Mouse (Mus musculus) stomach, embryonic 16.5 days (tissue): ENCODE results near the gene Frmd4a. TPM values are rescaled to one million over a fixed set of nuclear protein-coding genes. Genes with fewer than 3 reads are reported as not detected.

ENCODE experiments used
- ATAC-seq: fragments of 200-750 bp; cut with Nextera tagmentation; 2 replicates; pipeline ENCODE4 v1.8.0; 2017; ENCODE audit warnings: moderate number of reproducible peaks, moderate TSS enrichment; ENCODE audit not compliant: insufficient read depth, low FRiP score
- H3K27ac ChIP-seq: fragments of 300-500 bp; sonication (generic); 2 replicates; pipeline ENCODE4 v1.5.1; 2014; ENCODE audit warnings: low read length
- H3K27me3 ChIP-seq: fragments of 300-500 bp; sonication (generic); 2 replicates; pipeline ENCODE4 v1.6.1; 2014; ENCODE audit warnings: low read length, control low read depth, mixed read lengths; ENCODE audit not compliant: control insufficient read depth, insufficient read depth
- H3K36me3 ChIP-seq: fragments of 300-500 bp; sonication (generic); 2 replicates; pipeline ENCODE4 v1.6.1; 2014; ENCODE audit warnings: low read length; ENCODE audit not compliant: control insufficient read depth, insufficient read depth
- H3K4me1 ChIP-seq: fragments of 300-500 bp; sonication (generic); 2 replicates; pipeline ENCODE4 v1.6.1; 2014; ENCODE audit warnings: low read length, control low read depth, mixed read lengths; ENCODE audit not compliant: control insufficient read depth, insufficient read depth
- H3K4me2 ChIP-seq: fragments of 300-500 bp; sonication (generic); 2 replicates; pipeline ENCODE4 v1.6.1; 2014; ENCODE audit warnings: low read depth, low read length, mixed read lengths
- H3K4me3 ChIP-seq: fragments of 300-500 bp; sonication (generic); replicated peaks from 2 replicates; pipeline ENCODE4 v1.5.1; 2014; ENCODE audit warnings: mild to moderate bottlenecking, low read length
- H3K9ac ChIP-seq: fragments of 300-500 bp; sonication (generic); 2 replicates; pipeline ENCODE4 v1.6.1; 2014; ENCODE audit warnings: low read length
- H3K9me3 ChIP-seq: fragments of 300-500 bp; sonication (generic); replicated peaks from 2 replicates; pipeline ENCODE4 v1.6.1; 2016; ENCODE audit warnings: low read length, control low read depth; ENCODE audit not compliant: control insufficient read depth
- WGBS: fragments of 180-500 bp; shearing (Covaris S2); extraction: QIAGEN DNeasy Blood & Tissue Kit; methylation state at CpG from one replicate; pipeline ENCODE4 v1.1.7; 2014; 5-methylcytosine and 5-hydroxymethylcytosine counted together
- polyA plus RNA-seq: library from polyadenylated mRNA; unstranded; fragments of >200 nt; fragmentation: Nextera tagmentation; extraction: Ambion mirVana; gene quantifications from 2 replicates; pipeline ENCODE4 v1.2.1, GENCODE M21; 2015

Frmd4a gene
- polyA plus RNA-seq, 1 experiment from 2014 or later = 19.6 TPM

DNA sequence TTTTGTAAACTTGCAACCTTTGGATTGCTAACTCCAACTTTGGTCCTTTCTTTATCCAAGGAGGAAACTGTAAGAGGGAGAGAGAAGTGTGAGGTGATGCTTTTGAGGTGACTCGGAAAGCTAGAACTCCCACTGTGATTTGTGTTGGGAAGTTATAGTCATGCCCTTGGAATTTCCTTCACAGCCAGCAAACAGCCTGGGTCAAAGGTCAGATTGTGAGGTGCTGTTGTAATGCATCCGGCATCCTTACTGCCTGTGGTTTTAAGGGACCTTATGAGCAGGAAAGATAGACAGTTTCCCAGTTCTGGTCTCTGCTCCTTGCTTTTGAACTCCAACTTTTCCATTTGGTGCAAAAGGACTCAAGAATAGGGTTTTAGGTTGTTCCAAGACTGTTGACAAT, 404.2 kb downstream of the Frmd4a start:
- no peak; the same call in 1 of the 2 replicates for ATAC-seq
- H3K27me3 ChIP-seq = no peaks in the 10 kb centered on the region
- H3K27ac ChIP-seq = no peak overlapping the region
- H3K4me2 ChIP-seq = no peak overlapping the region
- H3K9ac ChIP-seq = no peak overlapping the region
- H3K4me1 ChIP-seq = no peaks in the 10 kb centered on the region
- WGBS = 44% methylated on average over 2 of the region's 2 CpGs
- no peaks in the 10 kb centered on the region for H3K36me3 ChIP-seq
- H3K9me3 ChIP-seq = no peaks in the 10 kb centered on the region
- H3K4me3 ChIP-seq = no peak overlapping the region

DNA sequence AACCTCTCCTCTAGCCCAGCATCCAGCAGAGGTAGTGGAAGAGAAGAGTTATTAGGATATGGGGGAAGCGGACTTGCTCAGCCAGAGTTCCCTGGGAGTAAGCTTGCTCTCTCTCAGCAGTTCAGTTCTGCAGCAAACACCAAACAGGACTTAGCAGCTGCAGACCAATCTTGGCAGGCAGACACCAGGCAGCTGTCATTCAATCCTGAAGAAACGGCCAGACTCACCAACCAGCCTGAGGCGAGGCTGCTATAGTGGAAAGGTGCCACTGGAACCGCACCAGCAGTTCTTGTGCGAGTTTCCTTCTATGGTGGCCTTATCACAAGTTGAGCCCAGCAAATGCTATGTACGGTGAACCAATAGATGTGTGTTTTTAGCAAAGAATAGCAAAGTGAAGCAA, 406.4 kb downstream of the Frmd4a start:
- H3K4me1 ChIP-seq = no peaks in the 10 kb centered on the region
- no peak for ATAC-seq
- no peaks in the 10 kb centered on the region for H3K27me3 ChIP-seq
- H3K36me3 ChIP-seq = no peaks in the 10 kb centered on the region
- no peak overlapping the region for H3K9ac ChIP-seq
- no peaks in the 10 kb centered on the region for H3K9me3 ChIP-seq
- no peak overlapping the region for H3K27ac ChIP-seq
- no peak overlapping the region for H3K4me2 ChIP-seq
- 65% methylated on average over 6 of the region's 6 CpGs for WGBS
- no peak overlapping the region for H3K4me3 ChIP-seq

DNA sequence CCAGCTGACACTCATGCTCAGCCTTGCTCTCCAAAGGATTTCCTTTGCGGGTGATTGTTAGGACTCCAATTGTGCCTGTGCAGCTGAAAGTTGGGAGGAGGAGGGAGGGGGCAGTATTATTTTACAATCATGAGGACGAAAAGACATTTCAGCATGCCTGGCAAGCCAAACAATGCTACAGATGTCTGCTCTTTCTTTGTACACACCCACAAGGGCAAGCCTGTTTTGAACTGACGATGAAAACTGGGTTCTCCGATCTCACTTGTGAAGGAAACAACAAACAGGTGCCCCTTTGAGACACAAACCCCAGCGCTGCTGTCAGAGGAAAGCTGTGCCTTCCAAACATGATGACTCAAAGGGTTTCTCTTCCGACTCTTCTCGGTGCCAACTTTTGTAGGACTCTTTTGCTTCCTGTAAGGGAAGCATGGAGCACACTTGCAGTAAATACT, 410.9 kb downstream of the Frmd4a start:
- no peaks in the 10 kb centered on the region for H3K4me1 ChIP-seq
- no peaks in the 10 kb centered on the region for H3K27me3 ChIP-seq
- H3K9me3 ChIP-seq = no peaks in the 10 kb centered on the region
- H3K4me3 ChIP-seq = no peak overlapping the region
- no peak overlapping the region for H3K9ac ChIP-seq
- WGBS = 70% methylated on average over 7 of the region's 7 CpGs
- ATAC-seq = no peak
- no peak overlapping the region for H3K27ac ChIP-seq
- H3K4me2 ChIP-seq = no peak overlapping the region
- H3K36me3 ChIP-seq = no peaks in the 10 kb centered on the region

DNA sequence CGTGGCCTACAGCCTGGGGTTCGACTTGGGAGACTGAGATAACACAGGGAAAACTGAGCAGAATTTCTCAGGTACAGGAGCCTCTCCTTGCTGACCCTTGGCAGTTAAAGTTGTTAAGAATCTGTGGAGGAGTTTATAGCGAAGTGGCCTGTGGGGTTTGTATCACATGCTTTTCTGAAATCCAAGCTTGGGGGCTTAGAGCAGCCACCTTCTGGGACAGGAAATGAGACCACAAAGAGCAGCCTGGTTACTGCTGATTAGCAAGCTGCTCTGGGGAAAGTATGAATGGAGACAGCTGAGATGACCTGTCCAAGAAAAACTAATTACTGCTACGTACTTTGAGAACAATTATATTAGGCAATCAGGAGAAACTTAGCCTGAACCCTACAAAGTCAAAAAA, 415.6 kb downstream of the Frmd4a start:
- WGBS = 72% methylated on average over 4 of the region's 4 CpGs
- no peaks in the 10 kb centered on the region for H3K27me3 ChIP-seq
- H3K27ac ChIP-seq = no peak overlapping the region

DNA sequence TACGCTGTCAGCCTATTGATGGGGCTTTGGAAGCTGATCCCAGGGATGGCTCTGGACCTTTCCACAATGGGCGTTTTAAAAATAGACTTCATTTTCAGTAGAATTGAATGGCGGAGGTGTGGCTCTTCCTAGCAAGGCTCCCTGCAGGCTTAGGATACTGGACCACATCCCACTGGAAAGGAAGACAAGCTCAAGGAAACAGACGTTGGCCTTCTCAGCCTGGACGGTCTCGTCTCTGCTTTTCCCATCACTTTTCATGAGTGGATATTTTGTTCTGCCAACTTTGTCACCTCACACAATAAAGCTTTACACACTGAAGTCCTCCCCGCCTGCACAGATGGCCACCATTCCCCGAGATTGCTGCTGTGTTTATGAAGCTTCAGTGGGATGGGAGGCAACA, 417.5 kb downstream of the Frmd4a start:
- H3K9ac ChIP-seq = no peak overlapping the region
- H3K4me1 ChIP-seq = no peaks in the 10 kb centered on the region
- H3K27me3 ChIP-seq = no peaks in the 10 kb centered on the region
- no peak overlapping the region for H3K4me2 ChIP-seq
- H3K4me3 ChIP-seq = no peak overlapping the region
- 77% methylated on average over 8 of the region's 8 CpGs for WGBS
- H3K36me3 ChIP-seq = no peaks in the 10 kb centered on the region
- H3K27ac ChIP-seq = no peak overlapping the region
- no peak for ATAC-seq
- no peaks in the 10 kb centered on the region for H3K9me3 ChIP-seq

More for the DNA sequence above, 415.6 kb downstream of the Frmd4a start:
- Histone ChIP-seq H3K9ac (no peak overlapping the region), H3K4me3 (no peak overlapping the region), H3K36me3 (no peaks in the 10 kb centered on the region), H3K9me3 (no peaks in the 10 kb centered on the region), H3K4me1 (no peaks in the 10 kb centered on the region), H3K4me2 (no peak overlapping the region)
- ATAC-seq = no peak

DNA sequence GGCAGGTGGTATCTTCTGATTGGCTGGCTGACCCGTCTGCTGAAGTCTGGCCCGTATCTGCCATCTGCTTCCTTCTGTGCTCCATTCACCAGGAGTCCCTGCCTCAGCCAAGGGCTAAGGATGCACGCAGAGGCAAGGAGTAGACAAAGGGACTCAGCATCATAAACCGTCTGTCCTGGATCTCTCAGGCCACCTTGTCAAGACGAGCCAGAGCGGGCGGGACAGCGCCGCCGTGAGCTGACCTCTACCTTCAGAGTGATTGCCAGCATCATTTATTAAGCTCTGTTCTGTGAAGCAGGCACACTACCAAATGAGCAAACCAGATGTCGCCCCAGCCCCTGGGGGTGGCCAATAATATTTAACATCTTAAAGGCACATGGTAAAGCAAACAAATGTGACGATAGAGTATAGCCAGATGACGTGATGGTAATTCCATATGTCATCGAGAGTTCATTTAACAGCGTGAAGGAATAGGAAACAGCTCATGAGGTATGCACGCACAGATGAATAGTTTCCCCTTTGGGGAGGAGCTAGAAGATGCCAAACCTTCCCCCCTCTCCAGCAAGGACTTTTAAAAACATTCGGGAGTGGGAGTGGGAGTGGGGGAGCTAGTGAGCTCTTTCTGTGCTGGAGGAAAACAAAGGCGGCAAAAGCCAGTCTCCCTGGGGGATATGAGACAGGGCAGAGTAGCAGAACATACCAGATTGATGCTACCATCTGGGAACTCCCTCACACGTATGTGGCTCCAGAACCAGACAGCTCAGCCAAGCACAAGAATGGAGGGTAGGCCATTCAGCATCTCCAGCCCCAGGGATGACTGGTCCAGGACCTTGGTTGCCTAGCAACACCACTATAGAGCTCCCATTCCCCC, 419.1 kb downstream of the Frmd4a start:
- 69% methylated on average over 19 of the region's 19 CpGs for WGBS
- no peaks in the 10 kb centered on the region for H3K9me3 ChIP-seq
- H3K27me3 ChIP-seq = no peaks in the 10 kb centered on the region
- no peaks in the 10 kb centered on the region for H3K4me1 ChIP-seq
- H3K4me2 ChIP-seq = no peak overlapping the region
- H3K9ac ChIP-seq = no peak overlapping the region
- H3K4me3 ChIP-seq = no peak overlapping the region
- H3K27ac ChIP-seq = no peak overlapping the region
- ATAC-seq = no peak
- H3K36me3 ChIP-seq = no peaks in the 10 kb centered on the region

DNA sequence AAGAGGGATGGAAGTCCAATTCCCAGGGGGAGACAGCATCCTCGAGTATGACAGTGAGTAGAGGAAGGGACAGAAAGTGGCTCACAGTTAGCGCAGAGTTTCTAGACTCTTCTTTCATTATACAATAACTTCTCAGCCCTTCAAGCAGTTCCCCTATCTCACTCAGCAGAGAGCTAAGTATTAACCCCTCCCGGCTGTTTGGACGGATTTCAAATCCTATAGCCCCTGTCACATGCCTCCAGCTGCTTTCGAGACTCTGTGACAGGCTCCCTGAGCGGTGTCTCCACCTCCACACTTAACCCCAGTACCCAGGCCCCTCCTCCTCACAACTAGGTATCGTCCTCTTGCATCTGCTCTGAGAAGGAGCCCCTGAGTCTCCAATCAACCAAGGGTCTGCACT, 421.2 kb downstream of the Frmd4a start:
- no peak overlapping the region for H3K4me3 ChIP-seq
- H3K9ac ChIP-seq = no peak overlapping the region
- no peaks in the 10 kb centered on the region for H3K4me1 ChIP-seq
- no peaks in the 10 kb centered on the region for H3K27me3 ChIP-seq
- WGBS = 47% methylated on average over 7 of the region's 7 CpGs
- no peak overlapping the region for H3K27ac ChIP-seq
- no peaks in the 10 kb centered on the region for H3K9me3 ChIP-seq
- ATAC-seq = no peak
- H3K36me3 ChIP-seq = no peaks in the 10 kb centered on the region
- no peak overlapping the region for H3K4me2 ChIP-seq

DNA sequence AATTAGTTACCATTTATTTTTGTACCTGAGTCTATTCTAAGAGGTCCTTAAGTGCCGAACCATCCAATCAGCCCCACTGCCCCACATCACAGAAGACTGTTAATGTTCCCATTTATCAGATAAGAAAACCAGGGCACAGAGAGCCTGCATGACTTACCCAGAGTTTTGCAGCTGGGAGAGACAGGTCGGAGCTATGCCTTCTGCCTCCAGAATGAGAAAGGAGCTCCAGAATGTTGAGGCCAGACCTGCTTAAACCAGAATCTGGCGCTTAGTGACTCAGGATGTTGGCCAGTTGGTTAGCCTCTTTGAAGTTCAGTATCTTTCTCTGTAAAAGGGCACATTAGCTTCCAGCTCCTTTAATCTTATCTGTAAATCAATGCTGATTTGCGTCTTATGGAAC, 422.4 kb downstream of the Frmd4a start:
- WGBS = 68% methylated on average over 4 of the region's 4 CpGs
- H3K4me2 ChIP-seq = no peak overlapping the region
- H3K9me3 ChIP-seq = no peaks in the 10 kb centered on the region
- no peaks in the 10 kb centered on the region for H3K4me1 ChIP-seq
- ATAC-seq = no peak
- H3K4me3 ChIP-seq = no peak overlapping the region
- H3K9ac ChIP-seq = no peak overlapping the region
- no peaks in the 10 kb centered on the region for H3K36me3 ChIP-seq
- H3K27ac ChIP-seq = no peak overlapping the region
- H3K27me3 ChIP-seq = no peaks in the 10 kb centered on the region

DNA sequence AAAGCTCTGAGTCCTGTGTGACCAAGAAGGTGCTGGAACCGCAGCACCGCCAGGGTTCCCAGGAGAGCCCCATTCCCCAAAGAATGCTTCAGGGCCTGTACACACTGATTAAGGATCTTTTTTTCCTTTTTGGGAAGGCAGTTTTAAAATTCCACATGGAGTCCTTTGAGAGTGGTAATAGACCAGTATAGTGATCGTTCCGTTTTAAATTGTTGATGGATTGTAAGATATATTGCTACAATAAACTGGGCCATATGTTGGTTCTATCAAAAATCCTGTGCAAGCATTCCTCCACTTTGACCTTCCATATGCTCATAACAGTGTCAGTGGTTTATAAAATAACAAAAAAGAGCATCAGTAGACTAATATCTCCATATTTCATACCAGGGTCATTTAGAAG, 424.3 kb downstream of the Frmd4a start:
- no peaks in the 10 kb centered on the region for H3K4me1 ChIP-seq
- WGBS = 73% methylated on average over 4 of the region's 4 CpGs
- H3K36me3 ChIP-seq = no peaks in the 10 kb centered on the region
- H3K9me3 ChIP-seq = no peaks in the 10 kb centered on the region
- no peak overlapping the region for H3K9ac ChIP-seq
- no peak for ATAC-seq
- no peak overlapping the region for H3K27ac ChIP-seq
- no peak overlapping the region for H3K4me2 ChIP-seq
- no peak overlapping the region for H3K4me3 ChIP-seq
- H3K27me3 ChIP-seq = no peaks in the 10 kb centered on the region
